Mouse (Mus musculus) ES-Bruce4 (cell line): ENCODE data around the gene Fancc. TPM values are rescaled to one million over a fixed set of nuclear protein-coding genes. Genes with fewer than 3 reads are reported as not detected.
"Not testable (repeated sequence)": the region's sequence is repeated elsewhere in the genome, so short reads cannot be mapped to it uniquely, and the experiment has no call there.

ENCODE experiments used
- H3K27ac ChIP-seq: 2 replicates; pipeline ENCODE4 v1.5.1; 2012; ENCODE audit warnings: low read length, inconsistent platforms; ENCODE audit not compliant: insufficient read depth
- H3K27me3 ChIP-seq: 2 replicates; pipeline ENCODE4 v1.6.1; 2012; ENCODE audit warnings: mild to moderate bottlenecking, low read length, inconsistent platforms; ENCODE audit not compliant: control insufficient read depth, poor library complexity, insufficient read depth, severe bottlenecking
- H3K36me3 ChIP-seq: 2 replicates; pipeline ENCODE4 v1.6.1; 2012; ENCODE audit warnings: inconsistent platforms, mild to moderate bottlenecking, low read length, moderate library complexity; ENCODE audit not compliant: control insufficient read depth, poor library complexity, insufficient read depth, severe bottlenecking
- H3K4me1 ChIP-seq: one replicate; pipeline ENCODE4 v1.8.1; 2011; ENCODE audit warnings: low read length; ENCODE audit not compliant: control insufficient read depth, insufficient read depth
- H3K4me3 ChIP-seq: 2 replicates; pipeline ENCODE4 v1.5.1; 2011; ENCODE audit warnings: low read depth, mild to moderate bottlenecking, low read length
- H3K9ac ChIP-seq: 2 replicates; pipeline ENCODE4 v1.6.1; 2012; ENCODE audit warnings: low read depth, mild to moderate bottlenecking, inconsistent platforms; ENCODE audit not compliant: poor library complexity, severe bottlenecking
- H3K9me3 ChIP-seq: replicated peaks from 2 replicates; pipeline ENCODE4 v1.6.1; 2012; ENCODE audit warnings: mild to moderate bottlenecking, low read length, inconsistent platforms; ENCODE audit not compliant: control insufficient read depth, poor library complexity, insufficient read depth, severe bottlenecking
- CTCF ChIP-seq: IDR thresholded peaks from one replicate; pipeline ENCODE4 v1.8.1; 2011; ENCODE audit warnings: low read depth, low read length
- EP300 ChIP-seq: IDR thresholded peaks from 2 replicates; pipeline ENCODE4 v1.6.1; 2011; ENCODE audit warnings: low read depth, low read length; ENCODE audit not compliant: insufficient read depth
- POLR2A ChIP-seq: IDR thresholded peaks from one replicate; pipeline ENCODE4 v1.8.1; 2011; ENCODE audit warnings: low read length; ENCODE audit not compliant: insufficient read depth
- polyA plus RNA-seq: library from polyadenylated mRNA; stranded (reverse); fragments of >200 nt; gene quantifications from 2 replicates; pipeline ENCODE4 v1.2.4, GENCODE M21; 2011; ENCODE audit warnings: low read depth; ENCODE audit not compliant: missing spikeins, insufficient read depth, insufficient read length

The Fancc gene
- polyA plus RNA-seq, 1 experiment = 13.3 TPM

DNA sequence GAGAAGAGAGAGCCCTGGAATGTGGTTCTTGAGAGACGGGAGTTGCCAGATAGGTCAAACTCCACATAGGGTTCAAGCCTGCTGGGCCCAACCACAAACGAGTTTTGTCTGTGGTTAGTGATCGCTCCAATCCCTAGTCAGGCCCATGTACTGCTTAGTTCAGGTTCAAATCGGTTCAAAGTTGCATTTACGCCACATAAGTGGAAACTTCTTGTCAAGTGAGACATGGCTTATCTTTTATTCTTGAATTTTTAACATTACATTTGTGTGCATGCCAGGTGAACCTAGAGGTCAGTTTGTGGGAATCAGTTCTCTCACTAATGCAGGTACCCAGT is 65.3 kb downstream of the Fancc start:
- Histone ChIP-seq H3K4me1 (no peaks in the 10 kb centered on the region), H3K27me3 (no peaks in the 10 kb centered on the region), H3K4me3 (peak overlapping the region; percentile 91), H3K9ac (peak overlapping the region; percentile 88), H3K27ac (peak overlapping the region; percentile 92), H3K9me3 (no peaks in the 10 kb centered on the region), H3K36me3 (no peaks in the 10 kb centered on the region)
- no peak for TF ChIP-seq EP300
- no peak for TF ChIP-seq CTCF
- no peak for TF ChIP-seq POLR2A

DNA sequence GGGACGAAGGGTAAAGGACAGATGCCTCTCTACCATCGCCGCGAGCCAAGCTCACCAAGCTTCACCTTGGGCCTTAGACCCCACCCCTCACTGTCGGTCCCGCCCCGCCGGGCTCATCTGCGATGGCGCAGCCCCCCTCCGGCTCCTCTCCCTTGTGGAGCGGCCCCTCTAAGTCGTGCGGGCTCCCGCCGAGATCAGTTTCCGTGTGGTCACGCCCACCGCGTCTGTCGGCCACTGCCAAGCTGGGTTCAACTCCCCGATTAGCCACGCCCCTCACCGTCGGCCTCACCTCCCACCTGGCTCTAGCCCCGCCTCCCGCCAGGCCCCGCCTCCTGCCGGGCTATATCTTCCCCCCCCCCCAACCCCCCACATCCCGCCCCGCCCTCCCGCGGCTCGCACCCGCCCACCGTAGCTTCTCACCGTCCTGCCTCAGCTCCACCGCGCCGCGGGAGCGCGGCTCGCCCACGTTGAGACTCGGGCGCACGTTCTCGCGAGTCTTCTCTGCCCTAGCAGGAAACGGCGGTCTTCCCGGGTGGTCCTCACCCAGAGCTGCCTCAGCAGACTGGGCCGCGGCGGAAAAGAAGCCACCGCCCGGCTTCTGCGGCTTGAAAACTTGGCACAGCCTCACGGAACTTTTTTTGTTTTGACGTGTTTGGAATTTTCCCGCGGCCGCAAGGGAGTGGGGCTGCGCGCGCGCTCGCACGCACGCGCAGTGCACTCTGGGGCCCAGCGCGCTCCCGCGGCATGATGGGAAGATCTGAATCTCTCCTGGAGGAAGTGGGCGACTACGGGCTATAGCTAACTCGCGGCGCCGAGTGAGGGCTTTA is 65.8 kb downstream of the Fancc start:
- H3K9ac ChIP-seq = peak overlapping the region; percentile 88
- TF ChIP-seq EP300 = 0 out of 2 replicates have a peak, but pooled peaks have one; percentile 46
- peak; percentile 56 for TF ChIP-seq POLR2A
- no peak for TF ChIP-seq CTCF
- H3K36me3 ChIP-seq = no peaks in the 10 kb centered on the region
- peak overlapping the region; percentile 91 for H3K4me3 ChIP-seq
- H3K4me1 ChIP-seq = no peaks in the 10 kb centered on the region
- H3K9me3 ChIP-seq = no peaks in the 10 kb centered on the region
- H3K27me3 ChIP-seq = no peaks in the 10 kb centered on the region
- H3K27ac ChIP-seq = peak overlapping the region; percentile 92

DNA sequence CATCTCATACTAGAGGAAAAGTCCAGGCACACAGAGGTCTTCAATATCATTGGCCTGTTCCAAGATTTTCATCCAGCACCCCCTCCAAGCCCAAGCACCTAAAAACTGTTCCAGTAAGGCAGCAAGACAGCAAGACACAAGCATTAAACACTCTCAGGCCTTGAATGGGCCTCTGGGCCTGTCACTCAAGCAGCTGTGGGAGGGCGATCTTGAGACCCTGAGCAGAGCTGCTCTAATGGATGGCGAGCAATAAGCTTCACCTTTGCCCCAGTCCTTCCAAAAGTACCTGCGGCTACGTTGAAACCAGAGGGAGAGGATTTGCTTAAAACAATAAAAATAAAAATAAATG is 66.4 kb downstream of the Fancc start:
- Histone ChIP-seq H3K4me1 (no peaks in the 10 kb centered on the region), H3K9ac (peak overlapping the region; percentile 66), H3K4me3 (peak overlapping the region; percentile 82), H3K9me3 (no peaks in the 10 kb centered on the region), H3K27me3 (no peaks in the 10 kb centered on the region), H3K36me3 (no peaks in the 10 kb centered on the region), H3K27ac (peak overlapping the region; percentile 69)
- TF ChIP-seq CTCF (no peak), POLR2A (no peak), EP300 (no peak)

DNA sequence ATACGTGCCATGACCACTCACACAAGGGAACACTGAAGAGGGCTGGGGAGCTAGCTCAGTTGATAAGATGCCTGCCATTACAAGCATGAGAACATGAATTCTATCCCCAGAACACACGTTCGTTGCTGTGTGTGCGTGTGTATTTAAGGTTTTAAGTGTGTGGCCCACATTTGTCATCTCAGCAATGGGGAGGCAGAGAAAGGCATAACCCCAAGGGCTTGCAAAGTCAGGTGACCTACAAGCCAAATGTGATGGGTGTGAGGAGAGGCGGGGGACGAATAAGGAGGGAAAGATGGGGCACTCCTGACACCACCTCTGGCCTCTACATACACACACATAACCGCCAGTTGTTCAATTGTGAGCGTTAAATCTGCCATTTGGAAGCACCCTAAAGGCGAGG is 66.9 kb downstream of the Fancc start:
- Histone ChIP-seq H3K27me3 (no peaks in the 10 kb centered on the region), H3K4me3 (peak overlapping the region; percentile 82), H3K36me3 (no peaks in the 10 kb centered on the region), H3K27ac (peak overlapping the region; percentile 69), H3K4me1 (no peaks in the 10 kb centered on the region), H3K9ac (peak overlapping the region; percentile 66), H3K9me3 (no peaks in the 10 kb centered on the region)
- TF ChIP-seq EP300 (no peak), CTCF (no peak), POLR2A (no peak)

DNA sequence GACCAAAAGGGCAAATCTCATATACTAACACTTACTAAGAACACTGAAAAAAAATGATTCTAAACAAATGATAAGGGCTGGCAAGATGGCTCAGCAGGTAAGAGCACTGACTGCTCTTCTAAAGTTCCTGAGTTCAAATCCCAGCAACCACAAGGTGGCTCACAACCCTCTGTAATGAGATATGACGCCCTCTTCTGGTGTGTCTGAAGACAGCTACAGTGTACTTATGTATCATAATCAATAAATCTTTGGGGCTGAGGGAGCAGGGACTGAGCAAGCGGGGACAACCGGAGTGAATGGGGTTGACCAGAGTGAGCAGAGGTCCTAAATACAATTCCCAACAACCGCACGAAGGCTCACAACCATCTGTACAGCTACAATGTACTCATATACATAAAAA is 68.9 kb downstream of the Fancc start:
- H3K4me3 ChIP-seq, H3K9ac ChIP-seq, H3K36me3 ChIP-seq, H3K27me3 ChIP-seq, H3K9me3 ChIP-seq, H3K27ac ChIP-seq, H3K4me1 ChIP-seq: not testable (repeated sequence)

DNA sequence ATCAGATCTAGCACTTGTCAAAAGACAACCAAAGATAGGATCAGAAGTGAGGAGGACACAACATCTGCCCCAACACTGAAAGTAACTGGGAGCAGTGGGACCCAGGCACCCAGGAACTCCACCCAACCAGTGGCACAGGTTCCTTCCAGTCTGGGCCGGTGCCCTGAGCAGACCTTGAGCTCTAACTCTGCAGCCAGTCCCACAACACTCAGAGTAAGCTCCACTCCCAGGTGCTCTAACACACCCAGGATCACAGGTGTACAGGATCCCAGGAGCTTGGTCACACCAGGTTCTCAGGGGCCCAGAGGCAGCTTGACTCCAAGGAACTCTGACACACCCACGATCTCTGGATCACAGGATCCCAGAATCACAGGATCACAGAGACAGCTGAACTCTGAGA is 74.0 kb downstream of the Fancc start:
- H3K9me3 ChIP-seq = no peaks in the 10 kb centered on the region
- no peak overlapping the region for H3K27ac ChIP-seq
- TF ChIP-seq POLR2A (no peak), CTCF (no peak)
- no peak overlapping the region for H3K4me3 ChIP-seq
- no peaks in the 10 kb centered on the region for H3K36me3 ChIP-seq
- H3K9ac ChIP-seq = no peak overlapping the region
- H3K27me3 ChIP-seq = no peaks in the 10 kb centered on the region
- H3K4me1 ChIP-seq = no peaks in the 10 kb centered on the region
